Mouse (Mus musculus): ENCODE data around the gene Gxylt2.

The Gxylt2 gene

GRCm38 (mm10) chr6:100715296-100715828, 10.8 kb downstream of the Gxylt2 start:
- DNase-seq (ENCODE audit: low spot score in 2 of 2), result no peak

- DNase-seq (ENCODE audit: low spot score in 2 of 2), result no peak
These were observed 11.6 kb downstream of the Gxylt2 start for GRCm38 (mm10) chr6:100716152-100716551.

- no peak for DNase-seq (ENCODE audit: low spot score in 2 of 2)
These were observed 12.3 kb downstream of the Gxylt2 start for GRCm38 (mm10) chr6:100716817-100717216.

GRCm38 (mm10) chr6:100720098-100720501, 15.6 kb downstream of the Gxylt2 start:
- no peak for DNase-seq (ENCODE audit: low spot score in 2 of 2)

- no peak for DNase-seq (ENCODE audit: low spot score in 2 of 2)
These were observed 16.6 kb downstream of the Gxylt2 start for GRCm38 (mm10) chr6:100720882-100721721.

- DNase-seq (ENCODE audit: low spot score in 2 of 2), result no peak
These were observed 27.5 kb downstream of the Gxylt2 start for GRCm38 (mm10) chr6:100731996-100732375.

- DNase-seq (ENCODE audit: low spot score in 2 of 2), result no peak
These were observed 28.0 kb downstream of the Gxylt2 start for GRCm38 (mm10) chr6:100732376-100733021.

- no peak for DNase-seq (ENCODE audit: low spot score in 2 of 2)
These were observed 28.7 kb downstream of the Gxylt2 start for GRCm38 (mm10) chr6:100733218-100733617.

- no peak for DNase-seq (ENCODE audit: low spot score in 2 of 2)
These were observed 29.8 kb downstream of the Gxylt2 start for GRCm38 (mm10) chr6:100734321-100734720.

GRCm38 (mm10) chr6:100758431-100759208, 54.1 kb downstream of the Gxylt2 start:
- DNase-seq (ENCODE audit: low spot score in 2 of 2), result no peak

- DNase-seq (ENCODE audit: low spot score in 2 of 2), result no peak
These were observed 63.2 kb downstream of the Gxylt2 start for GRCm38 (mm10) chr6:100767756-100768155.

GRCm38 (mm10) chr6:100775923-100776505, 71.5 kb downstream of the Gxylt2 start:
- no peak for DNase-seq (ENCODE audit: low spot score in 2 of 2)

GRCm38 (mm10) chr6:100778595-100778994, 74.1 kb downstream of the Gxylt2 start:
- no peak for DNase-seq (ENCODE audit: low spot score in 2 of 2)

- DNase-seq (ENCODE audit: low spot score in 2 of 2), result no peak
These were observed 75.9 kb downstream of the Gxylt2 start for GRCm38 (mm10) chr6:100780421-100780820.

- DNase-seq (ENCODE audit: low spot score in 2 of 2), result no peak
These were observed 77.1 kb downstream of the Gxylt2 start for GRCm38 (mm10) chr6:100781644-100782043.

GRCm38 (mm10) chr6:100787726-100788125, 83.2 kb downstream of the Gxylt2 start:
- DNase-seq (ENCODE audit: low spot score in 2 of 2), result no peak

GRCm38 (mm10) chr6:100789161-100789560, 84.6 kb downstream of the Gxylt2 start:
- no peak for DNase-seq (ENCODE audit: low spot score in 2 of 2)

- DNase-seq (ENCODE audit: low spot score in 2 of 2), result no peak
These were observed 87.6 kb downstream of the Gxylt2 start for GRCm38 (mm10) chr6:100792055-100792659.

- no peak for DNase-seq (ENCODE audit: low spot score in 2 of 2)
These were observed 88.6 kb downstream of the Gxylt2 start for GRCm38 (mm10) chr6:100792973-100793769.

- DNase-seq (ENCODE audit: low spot score in 2 of 2), result no peak
These were observed 91.3 kb downstream of the Gxylt2 start for GRCm38 (mm10) chr6:100795797-100796196.
